9 mouse cellular contexts compared by ENCODE assay signal in genomic region chr4:150406320-150406719, GRCm38 (mm10).
A peak's percentile ranks its signal among the peaks of the same experiment; 100 is the strongest.
DNase-seq lines count a peak whose midpoint lies in the region; ATAC-seq and TF ChIP-seq lines count a peak whose summit lies in the region.
"Had no signal": no experiment of that assay in that cellular context is flagged by ENCODE, and none has a peak within 500 bp of the region (broad histone marks: within the 10 kb centered on the region; RNA-seq: fewer than 3 reads in every experiment).

No protein-coding gene starts in this region.

- no peaks in the 10 kb centered on the region for H3K9me3 ChIP-seq in hindbrain, embryonic 14.5 days (ENCODE audit: control insufficient read depth, low read length)
- no peaks in the 10 kb centered on the region for H3K9me3 ChIP-seq in hindbrain, embryonic 16.5 days (ENCODE audit: control insufficient read depth, low read length)
- H3K9me3 ChIP-seq in intestine, postnatal 0 days (ENCODE audit: control insufficient read depth), result no peaks in the 10 kb centered on the region
- H3K9me3 ChIP-seq: forebrain, embryonic 13.5 days; hindbrain, embryonic 15.5 days had no signal

- H3K27ac ChIP-seq in hindbrain, embryonic 14.5 days, result 0 out of 2 replicates have a peak overlapping the region, but pooled peaks have one; percentile 16
- no peak overlapping the region for H3K27ac ChIP-seq in hindbrain, embryonic 16.5 days (ENCODE audit: low read depth, low read length)
- H3K27ac ChIP-seq in intestine, postnatal 0 days (ENCODE audit: low read depth, low read length), result no peak overlapping the region
- H3K27ac ChIP-seq: forebrain, embryonic 13.5 days had no signal

- no peak overlapping the region for H3K9ac ChIP-seq in hindbrain, embryonic 14.5 days
- H3K9ac ChIP-seq in hindbrain, embryonic 16.5 days (ENCODE audit: low read depth, low read length), result no peak overlapping the region
- no peak overlapping the region for H3K9ac ChIP-seq in intestine, postnatal 0 days (ENCODE audit: low read depth, low read length)
- H3K9ac ChIP-seq: forebrain, embryonic 13.5 days; hindbrain, embryonic 15.5 days had no signal

- no peak overlapping the region for H3K4me3 ChIP-seq in hindbrain, embryonic 14.5 days (replicated peaks; ENCODE audit: low read length)
- H3K4me3 ChIP-seq in hindbrain, embryonic 16.5 days (ENCODE audit: low read length), result no peak overlapping the region
- H3K4me3 ChIP-seq in intestine, postnatal 0 days (ENCODE audit: low read depth, low read length), result no peak overlapping the region
- H3K4me3 ChIP-seq: forebrain, embryonic 13.5 days; hindbrain, embryonic 15.5 days had no signal

- TF ChIP-seq CTCF in intestine, postnatal 0 days (IDR thresholded peaks at IDR 0.05; ENCODE audit: low read depth), result 0 out of 2 replicates have a peak, but pooled peaks have one; percentile 13

- no peak overlapping the region for H3K4me2 ChIP-seq in hindbrain, embryonic 14.5 days (replicated peaks)
- no peak overlapping the region for H3K4me2 ChIP-seq in hindbrain, embryonic 16.5 days (ENCODE audit: low read length)
- H3K4me2 ChIP-seq in intestine, postnatal 0 days (replicated peaks; ENCODE audit: low read depth), result no peak overlapping the region
- H3K4me2 ChIP-seq: forebrain, embryonic 13.5 days; hindbrain, embryonic 15.5 days had no signal

- peaks cover 5% of the 10 kb centered on the region for H3K36me3 ChIP-seq in hindbrain, embryonic 14.5 days (replicated peaks; ENCODE audit: control insufficient read depth, insufficient read depth)
- no peaks in the 10 kb centered on the region for H3K36me3 ChIP-seq in hindbrain, embryonic 16.5 days (ENCODE audit: control insufficient read depth, insufficient read depth, low read length)
- H3K36me3 ChIP-seq in intestine, postnatal 0 days (ENCODE audit: control insufficient read depth, insufficient read depth), result peaks cover 24% of the 10 kb centered on the region

- no peak for DNase-seq in hindbrain, embryonic 14.5 days (ENCODE audit: low spot score)
- DNase-seq in ES-CJ7 (ENCODE audit: low read depth, low spot score), result peak; percentile 77
- DNase-seq in embryo, embryonic 10.5 days (ENCODE audit: low spot score), result no peak
- DNase-seq in kidney, postnatal 4 days, result no peak

- no peak for ATAC-seq in hindbrain, embryonic 14.5 days (ENCODE audit: low FRiP score)
- no peak for ATAC-seq in hindbrain, embryonic 16.5 days
- peak; percentile 70 for ATAC-seq in CD4-positive, CD25-positive, alpha-beta regulatory T cell, adult 4 months
- no peak for ATAC-seq in intestine, postnatal 0 days
- ATAC-seq: forebrain, embryonic 13.5 days had no signal

- H3K4me1 ChIP-seq in hindbrain, embryonic 14.5 days (replicated peaks; ENCODE audit: control insufficient read depth, insufficient read depth, low read length), result peaks cover 51% of the 10 kb centered on the region
- peaks cover 30% of the 10 kb centered on the region for H3K4me1 ChIP-seq in hindbrain, embryonic 16.5 days (ENCODE audit: control insufficient read depth, insufficient read depth, low read depth, low read length)
- H3K4me1 ChIP-seq in intestine, postnatal 0 days (replicated peaks; ENCODE audit: control insufficient read depth, insufficient read depth, low read length), result peaks cover 21% of the 10 kb centered on the region

- no peaks in the 10 kb centered on the region for H3K27me3 ChIP-seq in hindbrain, embryonic 14.5 days (ENCODE audit: control insufficient read depth, insufficient read depth, low read length)
- H3K27me3 ChIP-seq in hindbrain, embryonic 16.5 days (replicated peaks; ENCODE audit: control insufficient read depth, insufficient read depth, low read length), result no peaks in the 10 kb centered on the region
- H3K27me3 ChIP-seq in intestine, postnatal 0 days (replicated peaks; ENCODE audit: control insufficient read depth, insufficient read depth, low read length), result no peaks in the 10 kb centered on the region
- H3K27me3 ChIP-seq: forebrain, embryonic 13.5 days; hindbrain, embryonic 15.5 days had no signal

- WGBS in hindbrain, embryonic 14.5 days, result 49% methylated on average over 21 of the region's 21 CpGs
- 51% methylated on average over 21 of the region's 21 CpGs for WGBS in hindbrain, embryonic 16.5 days
- 50% methylated on average over 21 of the region's 21 CpGs for WGBS in intestine, postnatal 0 days
